In the genomic region with DNA sequence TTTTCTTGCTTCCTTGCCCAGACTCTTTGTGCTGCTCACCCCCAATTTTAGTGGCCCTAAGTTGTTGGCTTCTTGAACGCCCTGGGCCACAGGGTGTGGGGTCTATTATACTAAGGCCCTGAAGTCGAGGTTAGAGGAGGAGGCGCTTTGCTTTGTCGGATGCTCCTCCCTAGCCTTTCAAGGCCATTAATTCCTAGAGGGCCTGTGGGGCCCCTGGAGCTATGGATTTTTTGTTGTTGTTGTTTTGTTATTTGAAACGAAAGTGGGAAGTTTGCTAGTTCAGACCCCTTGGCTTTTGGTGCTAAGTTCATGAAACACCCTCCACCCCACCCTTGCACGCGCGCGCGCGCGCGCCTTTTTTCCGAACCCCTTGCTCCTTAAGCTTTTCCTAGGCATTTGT, we compare ENCODE assay signal across 8 mouse cellular contexts. TPM values are rescaled to one million over a fixed set of nuclear protein-coding genes. Genes with fewer than 3 reads are reported as not detected.
A peak's percentile ranks its signal among the peaks of the same experiment; 100 is the strongest.
DNase-seq lines count a peak whose midpoint lies in the region; ATAC-seq and TF ChIP-seq lines count a peak whose summit lies in the region.

No protein-coding gene starts in this region.

- peak overlapping the region; percentile 70 for H3K4me2 ChIP-seq in heart, embryonic 13.5 days
- H3K4me2 ChIP-seq in embryonic facial prominence, embryonic 11.5 days (ENCODE audit: low read depth, low read length) = peak overlapping the region; percentile 14; the same call in 1 of the 2 replicates
- peak overlapping the region; percentile 58 for H3K4me2 ChIP-seq in hindbrain, postnatal 0 days (ENCODE audit: low read depth, low read length)

- no peaks in the 10 kb centered on the region for H3K27me3 ChIP-seq in heart, embryonic 13.5 days (replicated peaks)
- no peaks in the 10 kb centered on the region for H3K27me3 ChIP-seq in E14TG2a.4 (ENCODE audit: insufficient read depth, low read length)
- no peaks in the 10 kb centered on the region for H3K27me3 ChIP-seq in embryonic facial prominence, embryonic 11.5 days (ENCODE audit: control insufficient read depth, insufficient read depth, low read length)
- H3K27me3 ChIP-seq in hindbrain, postnatal 0 days (ENCODE audit: insufficient read depth, low read length) = no peaks in the 10 kb centered on the region
- peaks cover 8% of the 10 kb centered on the region; the same call in 1 of the 2 replicates for H3K27me3 ChIP-seq in midbrain, embryonic 10.5 days (ENCODE audit: low read depth, poor library complexity, severe bottlenecking)

- peak overlapping the region; percentile 93 for H3K27ac ChIP-seq in heart, embryonic 13.5 days (replicated peaks)
- peak overlapping the region; percentile 93 for H3K27ac ChIP-seq in embryonic facial prominence, embryonic 11.5 days (replicated peaks; ENCODE audit: low read depth, low read length)
- H3K27ac ChIP-seq in hindbrain, postnatal 0 days = peak overlapping the region; percentile 88
- peak overlapping the region; percentile 96 for H3K27ac ChIP-seq in midbrain, embryonic 10.5 days (replicated peaks)

- peak overlapping the region; percentile 73 for H3K4me3 ChIP-seq in heart, embryonic 13.5 days
- peak overlapping the region; percentile 87 for H3K4me3 ChIP-seq in E14TG2a.4 (replicated peaks; ENCODE audit: low read length)
- peak overlapping the region; percentile 54 for H3K4me3 ChIP-seq in embryonic facial prominence, embryonic 11.5 days (ENCODE audit: low read depth, low read length)
- H3K4me3 ChIP-seq in hindbrain, postnatal 0 days (ENCODE audit: low read length) = peak overlapping the region; percentile 51
- peak overlapping the region; percentile 71 for H3K4me3 ChIP-seq in midbrain, embryonic 10.5 days

- no peaks in the 10 kb centered on the region for H3K9me3 ChIP-seq in heart, embryonic 13.5 days
- no peaks in the 10 kb centered on the region for H3K9me3 ChIP-seq in E14TG2a.4 (ENCODE audit: low read length)
- no peaks in the 10 kb centered on the region for H3K9me3 ChIP-seq in embryonic facial prominence, embryonic 11.5 days (replicated peaks; ENCODE audit: control insufficient read depth, low read length)
- H3K9me3 ChIP-seq in hindbrain, postnatal 0 days (ENCODE audit: low read length) = no peaks in the 10 kb centered on the region
- H3K9me3 ChIP-seq in midbrain, embryonic 10.5 days (replicated peaks) = no peaks in the 10 kb centered on the region

- no peak for TF ChIP-seq CTCF in E14TG2a.4 (conservative IDR thresholded peaks at IDR 0.05; ENCODE audit: low read length)
- TF ChIP-seq CTCF in hindbrain, postnatal 0 days (IDR thresholded peaks at IDR 0.05; ENCODE audit: low read depth) = no peak

- no peak for DNase-seq in heart, adult 9 months (ENCODE audit: low spot score in 2 of 2)
- DNase-seq in embryonic facial prominence, embryonic 11.5 days (ENCODE audit: low spot score) = peak; percentile 35
- peak; percentile 27 for DNase-seq in hindbrain, postnatal 0 days (ENCODE audit: low spot score)
- DNase-seq in midbrain, embryonic 10.5 days (ENCODE audit: low spot score) = no peak
- no peak for DNase-seq in frontal cortex, postnatal 36 days (ENCODE audit: low spot score in 2 of 2)
- no peak for DNase-seq in urinary bladder, postnatal 25 days (ENCODE audit: low spot score)

- H3K9ac ChIP-seq in heart, embryonic 13.5 days = peak overlapping the region; percentile 94
- peak overlapping the region; percentile 91 for H3K9ac ChIP-seq in embryonic facial prominence, embryonic 11.5 days (replicated peaks; ENCODE audit: low read length)
- peak overlapping the region; percentile 56 for H3K9ac ChIP-seq in hindbrain, postnatal 0 days (replicated peaks; ENCODE audit: low read length)

- H3K4me1 ChIP-seq in heart, embryonic 13.5 days = peaks cover 13% of the 10 kb centered on the region
- H3K4me1 ChIP-seq in E14TG2a.4 (replicated peaks; ENCODE audit: low read depth, low read length) = peaks cover 31% of the 10 kb centered on the region
- H3K4me1 ChIP-seq in embryonic facial prominence, embryonic 11.5 days (ENCODE audit: control insufficient read depth, insufficient read depth, low read length) = no peaks in the 10 kb centered on the region
- H3K4me1 ChIP-seq in hindbrain, postnatal 0 days (ENCODE audit: insufficient read depth, low read length) = no peaks in the 10 kb centered on the region
- H3K4me1 ChIP-seq in midbrain, embryonic 10.5 days = peaks cover 10% of the 10 kb centered on the region

- 13% methylated on average over 14 of the region's 14 CpGs for WGBS in heart, embryonic 13.5 days
- 28% methylated on average over 14 of the region's 14 CpGs for WGBS in embryonic facial prominence, embryonic 11.5 days
- WGBS in hindbrain, postnatal 0 days = 34% methylated on average over 14 of the region's 14 CpGs
- WGBS in midbrain, embryonic 10.5 days = 25% methylated on average over 14 of the region's 14 CpGs

- H3K36me3 ChIP-seq in heart, embryonic 13.5 days = peaks cover 21% of the 10 kb centered on the region
- H3K36me3 ChIP-seq in E14TG2a.4 (ENCODE audit: insufficient read depth, low read length) = peaks cover 33% of the 10 kb centered on the region
- H3K36me3 ChIP-seq in embryonic facial prominence, embryonic 11.5 days (replicated peaks; ENCODE audit: control insufficient read depth, insufficient read depth, low read depth, low read length) = no peaks in the 10 kb centered on the region
- H3K36me3 ChIP-seq in hindbrain, postnatal 0 days (ENCODE audit: insufficient read depth, low read length) = no peaks in the 10 kb centered on the region
- peaks cover 41% of the 10 kb centered on the region for H3K36me3 ChIP-seq in midbrain, embryonic 10.5 days

- ATAC-seq in heart, embryonic 13.5 days (ENCODE audit: extremely low read depth, insufficient number of reproducible peaks, low FRiP score, low TSS enrichment) = 0 out of 2 replicates have a peak, but pooled peaks have one; percentile 19
- ATAC-seq in embryonic facial prominence, embryonic 11.5 days (replicated peaks; ENCODE audit: insufficient number of reproducible peaks, low FRiP score, low TSS enrichment, low read depth) = peak; percentile 70
- peak; percentile 33 for ATAC-seq in hindbrain, postnatal 0 days

RNA-seq across cellular contexts. Expression of a gene that starts 0.9 kb away (rescaled TPM):
- polyA plus RNA-seq in heart, embryonic 13.5 days (2015; fragmentation: Nextera tagmentation; extraction: Ambion mirVana) = 236 and 258 TPM in 2 replicates
- polyA plus RNA-seq in embryonic facial prominence, embryonic 11.5 days (2014; fragmentation: Nextera tagmentation; extraction: Ambion mirVana) = 682 and 720 TPM in 2 replicates
- 201 and 220 TPM in 2 replicates for total RNA-seq in hindbrain, postnatal 0 days (2014; rRNA removed)
- polyA plus RNA-seq in hindbrain, postnatal 0 days (2015; fragmentation: Nextera tagmentation; extraction: Ambion mirVana) = 187 and 189 TPM in 2 replicates
- polyA plus RNA-seq in midbrain, embryonic 10.5 days (2016; fragmentation: Nextera tagmentation; extraction: Ambion mirVana) = 618 and 658 TPM in 2 replicates

RNA-seq across cellular contexts. Expression of a gene that starts 9.3 kb away (rescaled TPM):
- polyA plus RNA-seq in heart, embryonic 13.5 days (2015; fragmentation: Nextera tagmentation; extraction: Ambion mirVana) = 26.9 and 29.8 TPM in 2 replicates
- 25.2 and 26.2 TPM in 2 replicates for polyA plus RNA-seq in embryonic facial prominence, embryonic 11.5 days (2014; fragmentation: Nextera tagmentation; extraction: Ambion mirVana)
- 169 and 208 TPM in 2 replicates for total RNA-seq in hindbrain, postnatal 0 days (2014; rRNA removed)
- polyA plus RNA-seq in hindbrain, postnatal 0 days (2015; fragmentation: Nextera tagmentation; extraction: Ambion mirVana) = 91.9 and 93.3 TPM in 2 replicates
- polyA plus RNA-seq in midbrain, embryonic 10.5 days (2016; fragmentation: Nextera tagmentation; extraction: Ambion mirVana) = 16.6 and 22.3 TPM in 2 replicates

RNA-seq across cellular contexts. Expression of a gene that starts 18.9 kb away (rescaled TPM):
- 49.5 and 56.2 TPM in 2 replicates for polyA plus RNA-seq in heart, embryonic 13.5 days (2015; fragmentation: Nextera tagmentation; extraction: Ambion mirVana)
- polyA plus RNA-seq in embryonic facial prominence, embryonic 11.5 days (2014; fragmentation: Nextera tagmentation; extraction: Ambion mirVana) = 1.3 and 2.5 TPM in 2 replicates
- 1.6 and 4.9 TPM in 2 replicates for total RNA-seq in hindbrain, postnatal 0 days (2014; rRNA removed)
- 0.58 and 1.1 TPM in 2 replicates for polyA plus RNA-seq in hindbrain, postnatal 0 days (2015; fragmentation: Nextera tagmentation; extraction: Ambion mirVana)
- polyA plus RNA-seq in midbrain, embryonic 10.5 days (2016; fragmentation: Nextera tagmentation; extraction: Ambion mirVana) = 2.3 and 2.7 TPM in 2 replicates

RNA-seq across cellular contexts. Expression of a gene that starts 53.8 kb away (rescaled TPM):
- polyA plus RNA-seq in heart, embryonic 13.5 days (2015; fragmentation: Nextera tagmentation; extraction: Ambion mirVana) = 0.39 and 2.0 TPM in 2 replicates
- 0.18 and 0.40 TPM in 2 replicates for polyA plus RNA-seq in embryonic facial prominence, embryonic 11.5 days (2014; fragmentation: Nextera tagmentation; extraction: Ambion mirVana)
- 0.68 and 4.0 TPM in 2 replicates for total RNA-seq in hindbrain, postnatal 0 days (2014; rRNA removed)
- 2.0 and 2.5 TPM in 2 replicates for polyA plus RNA-seq in hindbrain, postnatal 0 days (2015; fragmentation: Nextera tagmentation; extraction: Ambion mirVana)
- polyA plus RNA-seq in midbrain, embryonic 10.5 days (2016; fragmentation: Nextera tagmentation; extraction: Ambion mirVana) = not detected in 2 replicates

Comparison
In these comparisons a context has a peak if more than half of its experiments do, and no peak if none do; other contexts are left out.
1. ATAC-seq: peak in every context shown above with its lines; median percentile 70 in embryonic facial prominence, embryonic 11.5 days; 33 in hindbrain, postnatal 0 days; 19 in heart, embryonic 13.5 days.
2. H3K4me2 ChIP-seq: peak in every context shown above with its lines; median percentile 70 in heart, embryonic 13.5 days; 58 in hindbrain, postnatal 0 days; 14 in embryonic facial prominence, embryonic 11.5 days.
3. DNase-seq: peak in embryonic facial prominence, embryonic 11.5 days (single experiment) and hindbrain, postnatal 0 days (single experiment); none in heart, adult 9 months (0 of 2), midbrain, embryonic 10.5 days (single experiment), frontal cortex, postnatal 36 days (0 of 2) and urinary bladder, postnatal 25 days (single experiment).
4. RNA of a gene that starts 18.9 kb away (polyA plus RNA-seq): 49.5 to 56.2 TPM in heart, embryonic 13.5 days; 2.3 to 2.7 TPM in midbrain, embryonic 10.5 days, 1.3 to 2.5 TPM in embryonic facial prominence, embryonic 11.5 days and 0.58 to 1.1 TPM in hindbrain, postnatal 0 days; every median in the first group is over 10 times any median in the second.
5. Peak in every context shown above with its lines, with median percentiles within 50 percentile points of each other: H3K27ac ChIP-seq, H3K4me3 ChIP-seq and H3K9ac ChIP-seq.